Mouse (Mus musculus) left cerebral cortex, adult 2 months (tissue): ENCODE results near the gene Marc1. TPM values are rescaled to one million over a fixed set of nuclear protein-coding genes. Genes with fewer than 3 reads are reported as not detected.

Experiments used
- DNase-seq, 2 experiments: peaks; one replicate each; pipeline ENCODE4 v3.0.0; 2021 to 2022; ENCODE audit warnings: low spot score in 2 of 2, mixed read lengths in 1 of 2; ENCODE audit errors: extremely low spot score in 1 of 2
- H3K27ac ChIP-seq: fragments of 200-600 bp; 2 replicates; pipeline ENCODE4 v1.8.1; 2022
- H3K4me3 ChIP-seq: fragments of 200-600 bp; 2 replicates; pipeline ENCODE4 v1.8.1; 2022
- CTCF ChIP-seq: fragments of 200-600 bp; IDR thresholded peaks from 2 replicates; pipeline ENCODE4 v1.8.1; 2022; ENCODE audit warnings: antibody characterized with exemption, mild to moderate bottlenecking, moderate library complexity
- intact Hi-C: fragments of 180-260 bp; cut with DNase I; formaldehyde crosslinking; loops from one replicate; pipeline ENCODE4 v1.15.1; 2025
- total RNA-seq, 2 experiments: library from RNA; stranded (reverse); gene quantifications; 2 replicates each; pipeline ENCODE4 v1.2.3; 2021

The Marc1 gene
- total RNA-seq, 2 experiments from 2014 or later = 0.26 TPM; not detected in 1

- TF ChIP-seq CTCF = peak; percentile 31
- H3K27ac ChIP-seq = no peak overlapping the region
- intact Hi-C loops = no loop called here
- DNase-seq = no peak
- H3K4me3 ChIP-seq = no peak overlapping the region
Observed at GRCm38 (mm10) chr1:184817768-184818167, 6.7 kb upstream of the Marc1 start.

- Histone ChIP-seq H3K27ac (no peak overlapping the region), H3K4me3 (no peak overlapping the region)
- no peak for TF ChIP-seq CTCF
- DNase-seq = no peak
- intact Hi-C loops = no loop called here
Observed at GRCm38 (mm10) chr1:184811716-184812250, 670 bp upstream of the Marc1 start.

GRCm38 (mm10) chr1:184809578-184810001, 1.5 kb downstream of the Marc1 start:
- no peak overlapping the region for H3K27ac ChIP-seq
- intact Hi-C loops = no loop called here
- DNase-seq = no peak
- no peak overlapping the region for H3K4me3 ChIP-seq
- TF ChIP-seq CTCF = no peak

- intact Hi-C loops = no loop called here
- H3K4me3 ChIP-seq = no peak overlapping the region
- no peak overlapping the region for H3K27ac ChIP-seq
- TF ChIP-seq CTCF = no peak
- DNase-seq = no peak
Observed at GRCm38 (mm10) chr1:184808418-184809012, 2.6 kb downstream of the Marc1 start.

- Histone ChIP-seq H3K4me3 (no peak overlapping the region), H3K27ac (no peak overlapping the region)
- TF ChIP-seq CTCF = no peak; the same call in none of the 2 replicates
- DNase-seq = no peak
- intact Hi-C loops = no loop called here
Observed at GRCm38 (mm10) chr1:184807627-184808417, 3.3 kb downstream of the Marc1 start.

- Histone ChIP-seq H3K4me3 (no peak overlapping the region), H3K27ac (no peak overlapping the region)
- TF ChIP-seq CTCF = no peak
- no peak for DNase-seq
- intact Hi-C loops = no loop called here
Observed at GRCm38 (mm10) chr1:184807123-184807522, 4.0 kb downstream of the Marc1 start.

GRCm38 (mm10) chr1:184805749-184806148, 5.4 kb downstream of the Marc1 start:
- no peak for TF ChIP-seq CTCF
- no peak overlapping the region for H3K4me3 ChIP-seq
- no peak for DNase-seq
- no peak overlapping the region for H3K27ac ChIP-seq
- intact Hi-C loops = no loop called here

- H3K4me3 ChIP-seq = no peak overlapping the region
- TF ChIP-seq CTCF = peak; percentile 42
- H3K27ac ChIP-seq = no peak overlapping the region
- intact Hi-C loops = loop anchor here (5.0 kb wide), 1 partner anchor 526 kb away; no protein-coding TSS in a partner anchor
- peak in 1 of 2 experiments; percentile 22 for DNase-seq
Observed at GRCm38 (mm10) chr1:184793163-184793876, 17.8 kb downstream of the Marc1 start.

GRCm38 (mm10) chr1:184791109-184791508, 20.0 kb downstream of the Marc1 start:
- Histone ChIP-seq H3K4me3 (no peak overlapping the region), H3K27ac (no peak overlapping the region)
- intact Hi-C loops = loop anchor here (1.0 to 5.0 kb wide), 2 partner anchors 524 to 1349 kb away; no protein-coding TSS in a partner anchor
- peak; percentile 67 for TF ChIP-seq CTCF
- peak; percentile 28 to 37 for DNase-seq

- no peak for DNase-seq
- no peak overlapping the region for H3K4me3 ChIP-seq
- intact Hi-C loops = no loop called here
- peak; percentile 54 for TF ChIP-seq CTCF
- no peak overlapping the region for H3K27ac ChIP-seq
Observed at GRCm38 (mm10) chr1:184786376-184787151, 24.5 kb downstream of the Marc1 start.

GRCm38 (mm10) chr1:184783641-184784040, 27.5 kb downstream of the Marc1 start:
- TF ChIP-seq CTCF = no peak
- H3K4me3 ChIP-seq = no peak overlapping the region
- intact Hi-C loops = no loop called here

More at GRCm38 (mm10) chr1:184783641-184784040, 27.5 kb downstream of the Marc1 start:
- H3K27ac ChIP-seq = no peak overlapping the region
- DNase-seq = no peak
